Mouse (Mus musculus) spleen, adult 2 months (tissue): Measurements from ENCODE around the gene Stum.

Experiments
- CTCF ChIP-seq: fragments of 200-500 bp; IDR thresholded peaks from 2 replicates; pipeline ENCODE4 v1.5.1; 2011; ENCODE audit warnings: mild to moderate bottlenecking, inconsistent platforms; ENCODE audit not compliant: insufficient read depth, insufficient read length, insufficient replicate concordance; ENCODE audit errors: extremely low read depth
- POLR2A ChIP-seq: fragments of 200-500 bp; IDR thresholded peaks from 2 replicates; pipeline ENCODE4 v1.6.1; 2011; ENCODE audit warnings: low read depth, low read length, inconsistent platforms

DNA sequence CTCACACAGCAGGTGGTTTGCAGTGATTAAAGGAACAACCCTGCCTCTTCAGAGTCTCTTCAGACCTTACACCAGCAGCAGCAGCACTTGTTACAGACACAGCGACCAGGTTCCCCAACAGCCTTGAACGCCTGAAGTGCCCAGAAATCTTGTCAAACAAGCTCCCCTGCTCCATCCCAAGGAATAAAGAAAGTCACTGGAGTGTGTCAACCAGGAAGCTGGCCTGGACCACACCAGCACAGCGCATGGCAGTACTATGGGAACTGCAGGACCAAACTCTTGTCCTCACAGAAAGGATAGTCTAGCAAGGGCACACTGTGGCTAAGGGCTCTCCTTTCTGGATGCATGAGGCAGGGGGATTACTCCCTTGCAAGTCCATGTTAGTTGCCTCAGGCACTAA lies 38.9 kb downstream of the Stum start:
- TF ChIP-seq CTCF (no peak), POLR2A (no peak)
